Mouse (Mus musculus) left cerebral cortex, postnatal 25 days (tissue): ENCODE measurements around the gene Prkag1. TPM values are rescaled to one million over a fixed set of nuclear protein-coding genes. Genes with fewer than 3 reads are reported as not detected.

ENCODE experiments used
- DNase-seq, 2 experiments: peaks; one replicate each; pipeline ENCODE4 v3.0.0; 2022; ENCODE audit warnings: low spot score in 2 of 2, mixed read lengths in 1 of 2
- intact Hi-C: fragments of 180-260 bp; cut with DNase I; formaldehyde crosslinking; loops from one replicate; pipeline ENCODE4 v1.15.1; 2025
- total RNA-seq, 2 experiments: library from RNA; stranded (reverse); gene quantifications; 2 replicates each; pipeline ENCODE4 v1.2.3; 2021

The Prkag1 gene
- 10 to 100 TPM; 44.1 to 55.6 TPM for total RNA-seq

DNA sequence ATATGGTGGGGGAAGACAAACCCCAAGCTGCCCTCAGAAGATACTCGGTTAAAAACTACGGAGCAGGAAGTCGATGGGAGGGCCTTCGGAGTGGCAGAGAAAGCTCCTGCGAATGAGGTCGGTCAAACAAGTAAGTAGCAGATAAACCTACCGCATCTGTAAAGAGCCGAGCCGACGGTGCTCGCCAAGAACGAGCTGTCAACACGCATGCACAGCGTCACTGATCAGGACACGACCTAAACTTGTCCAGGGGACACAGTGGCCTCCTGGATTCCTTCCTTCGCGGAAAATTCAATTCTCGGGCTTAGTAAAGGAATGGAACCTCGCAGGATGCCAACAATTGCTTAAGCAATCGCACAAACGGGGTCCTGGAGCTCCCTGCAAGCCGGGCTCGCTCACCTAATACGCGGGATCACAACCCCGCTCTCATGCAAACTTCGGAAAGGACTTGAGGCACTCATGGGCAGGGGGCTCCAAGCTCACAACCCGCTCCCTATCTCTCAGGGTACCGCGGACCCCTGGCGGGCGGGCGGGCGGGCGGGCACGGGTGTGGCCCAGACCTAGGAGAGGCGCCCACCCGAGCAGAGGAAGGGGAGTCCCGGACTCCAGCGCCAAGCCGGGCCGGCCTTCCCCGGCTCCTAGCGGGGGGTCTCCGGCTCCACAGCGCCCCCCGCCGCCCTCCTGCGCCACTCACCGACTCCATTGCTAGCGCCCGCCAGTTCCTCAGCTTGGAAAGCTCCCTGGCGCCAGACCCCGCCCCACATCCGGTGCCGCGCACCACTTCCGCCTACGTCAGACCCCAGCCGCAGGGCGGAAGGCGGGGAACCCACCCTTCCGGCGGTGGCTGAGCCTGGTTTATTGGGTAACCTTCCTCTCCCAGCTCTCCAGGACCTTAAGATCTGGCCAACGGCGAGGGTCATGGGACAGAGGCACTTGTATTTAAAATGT lies at the start of gene Prkag1:
Gene Prkag1, minus strand, starts transcription at position 786 of the 948 bp plus-strand sequence.
- intact Hi-C loops = loop anchor here (1.0 to 5.0 kb wide), 2 partner anchors 26 to 36 kb away; no protein-coding TSS in a partner anchor
- DNase-seq = peak; percentile 93 to 97

DNA sequence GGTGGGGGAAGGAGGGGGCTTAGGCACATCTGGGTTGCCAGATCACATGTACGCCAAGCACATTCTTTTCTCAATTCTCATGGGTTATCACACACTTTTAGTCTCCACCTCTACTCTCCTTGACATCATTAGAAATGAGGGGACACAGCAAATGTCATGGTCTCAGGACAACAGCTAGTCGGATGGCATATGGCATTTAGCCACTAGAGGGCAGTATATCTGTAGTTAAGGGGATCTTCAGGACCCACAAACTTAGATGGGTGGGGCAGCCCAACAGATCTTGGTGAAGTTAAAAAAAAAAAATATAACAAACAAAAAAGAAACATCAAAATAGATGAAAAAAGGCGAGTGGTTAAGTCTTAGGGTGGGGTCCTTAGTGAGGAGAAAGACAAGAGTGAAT lies 46.0 kb upstream of the Prkag1 start:
- peak; percentile 63 to 70 for DNase-seq
- intact Hi-C loops = loop anchor here (1.0 kb wide), 1 partner anchor 50 kb away; no protein-coding TSS in a partner anchor

GRCm38 (mm10) chr15:98871916-98872888 lies 40.9 kb upstream of the Prkag1 start:
- peak; percentile 94 to 96 for DNase-seq
- intact Hi-C loops = no loop called here

GRCm38 (mm10) chr15:98871070-98871915 lies 40.0 kb upstream of the Prkag1 start, which contains the start of gene Kmt2d:
Gene Kmt2d, minus strand, starts transcription at chr15:98871204.
- intact Hi-C loops = no loop called here
- DNase-seq = no peak

GRCm38 (mm10) chr15:98870179-98871069 lies 39.1 kb upstream of the Prkag1 start:
- DNase-seq = no peak
- intact Hi-C loops = no loop called here

DNA sequence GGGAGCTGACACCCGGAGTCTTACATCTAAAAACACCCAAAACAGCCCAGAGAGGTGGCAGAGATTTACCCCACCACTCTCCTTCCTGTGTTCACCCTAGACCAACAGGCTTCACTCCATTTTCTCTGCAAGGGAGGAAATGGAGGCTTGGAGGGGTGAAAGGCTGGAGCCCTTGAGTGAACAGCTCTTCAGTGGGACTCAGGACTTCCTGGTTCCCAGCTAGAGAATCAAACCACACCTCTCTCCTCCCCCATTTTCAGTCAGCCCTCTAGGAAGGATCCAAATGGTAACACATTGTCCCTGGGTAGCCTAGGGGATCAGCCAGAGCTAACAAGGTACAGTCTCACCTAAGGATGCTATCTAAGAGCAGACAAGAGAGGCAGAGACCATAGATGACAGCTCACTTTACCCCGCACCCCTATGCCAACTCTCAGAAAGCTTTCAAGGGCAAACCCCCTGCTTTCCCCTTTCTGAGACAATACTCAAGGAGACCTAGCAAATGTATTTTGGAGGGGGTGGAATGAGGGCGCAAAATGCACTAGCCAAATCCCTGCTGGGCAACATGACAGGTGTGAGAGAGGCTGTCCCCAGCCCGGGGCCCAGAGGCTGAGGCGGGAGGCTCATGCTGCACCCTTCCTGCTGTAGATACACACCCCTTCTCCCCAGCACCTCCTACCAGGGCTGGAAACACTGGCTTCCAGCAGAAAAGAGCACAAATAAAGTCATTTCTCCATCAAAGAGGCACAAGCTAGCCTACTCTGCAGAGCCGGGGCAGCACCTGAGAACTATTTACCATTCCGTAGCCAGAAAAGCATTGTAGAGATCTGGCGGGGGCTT lies 38.2 kb upstream of the Prkag1 start:
- intact Hi-C loops = loop anchor here (5.0 kb wide), 1 partner anchor 37 kb away; the partner anchor contains the start of gene Prkag1
- DNase-seq = no peak

DNA sequence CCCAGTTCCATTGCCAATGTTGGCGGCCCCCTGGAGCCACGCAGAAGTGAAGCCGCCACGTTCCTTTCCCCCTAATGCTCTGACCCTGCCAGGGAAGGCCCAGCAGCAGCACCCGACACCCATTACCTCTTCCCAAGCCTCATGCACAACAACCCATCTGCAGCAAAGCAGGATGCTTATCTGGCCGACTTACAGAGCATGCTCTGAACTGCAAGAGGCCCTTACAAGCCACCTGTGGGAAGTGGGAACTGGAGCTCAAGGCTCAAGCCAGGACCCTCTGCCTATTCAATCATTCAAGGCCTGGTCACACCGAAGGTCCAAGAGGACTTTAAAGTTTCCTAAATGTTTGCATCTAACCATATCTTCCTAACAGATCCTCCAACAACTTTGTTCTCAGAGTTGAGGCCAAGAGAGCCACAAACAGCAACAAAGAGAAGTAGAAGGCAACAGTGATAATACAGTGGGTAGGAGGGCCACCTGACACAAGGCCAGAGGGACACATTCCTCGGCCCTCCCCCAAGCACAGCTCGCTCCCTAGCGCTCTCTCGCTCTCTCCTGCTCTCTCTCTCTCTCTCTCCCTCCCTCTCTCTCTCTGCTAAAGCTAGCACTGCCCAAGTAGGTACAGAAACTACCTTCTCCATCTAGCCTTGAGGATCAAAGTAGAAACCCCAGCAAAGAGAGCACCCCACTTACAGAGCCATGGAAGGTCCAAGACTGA lies 37.2 kb upstream of the Prkag1 start:
- intact Hi-C loops = loop anchor here (5.0 kb wide), 1 partner anchor 36 kb away; the partner anchor contains the start of gene Prkag1
- no peak for DNase-seq

DNA sequence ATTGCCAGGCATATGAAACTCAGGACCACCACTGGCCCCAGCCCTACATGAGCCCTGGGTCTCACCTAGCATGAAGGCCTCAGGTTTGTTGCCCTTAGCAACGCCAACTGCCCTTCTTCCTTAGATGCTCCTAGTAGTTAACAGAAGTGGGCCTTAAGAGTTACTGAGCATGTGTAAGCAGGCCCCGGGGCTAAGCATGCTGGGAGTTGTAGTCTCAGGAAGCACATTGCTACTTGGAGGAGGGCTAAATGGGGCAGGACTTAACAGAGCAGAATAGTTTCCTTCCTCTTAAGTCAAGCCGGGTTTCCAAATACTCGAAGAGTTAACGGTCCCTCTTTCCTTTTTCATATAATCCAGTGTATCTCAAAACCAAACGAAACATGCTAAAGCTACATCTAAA lies 36.0 kb upstream of the Prkag1 start:
- intact Hi-C loops = loop anchor here (5.0 kb wide), 1 partner anchor 35 kb away; the partner anchor contains the start of gene Prkag1
- peak; percentile 50 to 75 for DNase-seq

DNA sequence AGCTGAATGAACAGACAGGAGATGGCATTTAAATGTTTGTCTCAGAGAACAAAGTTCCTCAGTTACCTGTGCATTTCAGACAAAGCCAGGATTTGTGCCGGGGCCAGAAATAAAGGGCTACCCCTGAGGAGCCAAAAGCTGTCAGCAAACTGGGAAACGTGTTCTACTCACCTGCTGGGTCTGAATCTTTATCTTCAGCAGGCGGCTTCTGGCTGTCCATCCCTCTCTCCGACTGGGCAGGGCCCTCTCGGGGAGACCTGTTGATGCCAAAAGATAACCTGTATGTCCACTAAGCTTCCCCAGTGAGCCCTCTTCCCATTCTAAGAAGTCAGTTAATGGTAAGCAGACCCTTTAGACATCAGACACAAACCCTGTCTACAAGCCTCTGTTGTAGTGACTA lies 35.2 kb upstream of the Prkag1 start:
- DNase-seq = no peak
- intact Hi-C loops = loop anchor here (5.0 kb wide), 1 partner anchor 34 kb away; the partner anchor contains the start of gene Prkag1

- no peak for DNase-seq
- intact Hi-C loops = loop anchor here (5.0 kb wide), 1 partner anchor 33 kb away; the partner anchor contains the start of gene Prkag1
Observed at GRCm38 (mm10) chr15:98865771-98866170, 34.5 kb upstream of the Prkag1 start.

GRCm38 (mm10) chr15:98864951-98865350 lies 33.6 kb upstream of the Prkag1 start:
- no peak for DNase-seq
- intact Hi-C loops = loop anchor here (5.0 kb wide), 1 partner anchor 33 kb away; the partner anchor contains the start of gene Prkag1

GRCm38 (mm10) chr15:98863451-98863958 lies 32.2 kb upstream of the Prkag1 start:
- intact Hi-C loops = no loop called here
- DNase-seq = no peak

- DNase-seq = no peak
- intact Hi-C loops = no loop called here
Observed at GRCm38 (mm10) chr15:98861701-98862410, 30.5 kb upstream of the Prkag1 start.

DNA sequence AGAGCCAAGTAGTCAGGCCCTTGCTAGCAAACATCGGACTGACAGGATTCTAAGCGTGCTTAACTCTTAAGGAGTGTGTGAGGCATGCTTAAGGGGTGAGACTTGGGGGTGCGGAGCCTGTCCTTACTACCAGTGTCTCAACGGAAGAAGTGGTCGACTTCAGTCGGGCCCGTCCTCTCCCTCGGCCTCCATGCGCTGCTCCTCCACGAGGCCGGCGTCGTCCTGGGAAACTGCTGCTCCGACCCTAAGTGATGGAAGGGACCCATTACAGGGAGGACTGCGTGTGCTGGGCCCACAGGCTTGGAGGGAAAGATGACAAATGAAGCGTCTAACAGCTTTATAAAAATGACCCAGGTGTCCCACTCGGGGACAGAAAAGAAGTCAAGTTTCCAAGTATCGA lies 29.6 kb upstream of the Prkag1 start:
- intact Hi-C loops = no loop called here
- DNase-seq = no peak

GRCm38 (mm10) chr15:98859319-98860043 lies 28.2 kb upstream of the Prkag1 start:
- no peak for DNase-seq
- intact Hi-C loops = no loop called here
